Mouse (Mus musculus): ENCODE results near the gene Fbxo33.

- no peak for TF ChIP-seq CTCF (IDR thresholded peaks at IDR 0.05; ENCODE audit: control insufficient read depth, insufficient read depth, low read length)
- no peak for TF ChIP-seq POLR2A (IDR thresholded peaks at IDR 0.05; ENCODE audit: borderline replicate concordance, control insufficient read depth, low read depth, low read length)
Observed at GRCm38 (mm10) chr12:59265207-59265941, 45.8 kb upstream of the Fbxo33 start.

All from bone marrow, adult 2 months (tissue).